Mouse (Mus musculus): ENCODE data around the gene Krt35. TPM values are rescaled to one million over a fixed set of nuclear protein-coding genes. Genes with fewer than 3 reads are reported as not detected.

Gene Krt35
- 0.19 and 0.25 TPM in 2 replicates for polyA plus RNA-seq (2015; fragmentation: Nextera tagmentation; extraction: Ambion mirVana)

DNA sequence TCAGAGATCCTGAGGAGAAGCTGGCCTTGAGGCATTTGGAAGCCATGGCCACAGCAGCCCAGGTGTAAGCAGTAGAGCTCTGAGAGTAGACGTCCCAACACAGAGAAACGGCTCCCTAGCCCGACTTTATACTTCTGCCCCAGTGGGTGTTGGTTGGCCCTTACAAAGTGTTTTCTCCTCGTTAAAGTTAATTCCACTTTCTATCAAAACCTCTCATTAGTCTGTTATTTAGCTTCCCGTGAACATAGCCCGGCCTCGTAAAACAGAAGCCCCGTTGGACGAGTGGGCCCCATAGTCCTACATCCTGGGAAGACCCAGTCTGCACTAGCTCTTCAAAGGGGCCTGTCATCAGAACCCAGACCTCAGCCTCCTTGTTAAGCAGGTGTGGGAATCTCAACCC is at the start of gene Krt35:
Gene Krt35 (minus strand): TSS at position 101 of the 400 bp plus-strand sequence.

DNA sequence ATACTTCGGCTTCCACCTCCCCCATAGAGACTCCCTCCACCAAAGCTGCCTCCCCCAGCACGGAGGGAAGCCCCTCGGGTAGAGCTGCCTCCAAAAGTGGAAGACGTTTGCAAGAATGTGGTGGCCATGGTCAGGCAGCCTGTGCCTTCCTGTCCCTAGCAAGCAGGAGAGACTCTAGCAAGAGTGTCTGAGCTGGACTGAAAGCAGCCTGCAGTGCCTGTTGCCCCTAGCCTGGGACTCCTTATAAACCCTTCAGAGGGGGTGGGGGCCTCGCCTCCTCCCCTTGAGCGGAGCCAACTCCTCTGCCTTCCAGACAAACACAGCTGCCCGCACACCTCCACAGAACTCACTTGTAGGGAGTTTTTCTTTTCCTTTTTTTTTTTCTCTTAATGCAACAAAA is 39.7 kb upstream of the Krt35 start, which contains the start of gene Krt15:
Gene Krt15 (minus strand): TSS at position 198 of the 400 bp plus-strand sequence.

DNA sequence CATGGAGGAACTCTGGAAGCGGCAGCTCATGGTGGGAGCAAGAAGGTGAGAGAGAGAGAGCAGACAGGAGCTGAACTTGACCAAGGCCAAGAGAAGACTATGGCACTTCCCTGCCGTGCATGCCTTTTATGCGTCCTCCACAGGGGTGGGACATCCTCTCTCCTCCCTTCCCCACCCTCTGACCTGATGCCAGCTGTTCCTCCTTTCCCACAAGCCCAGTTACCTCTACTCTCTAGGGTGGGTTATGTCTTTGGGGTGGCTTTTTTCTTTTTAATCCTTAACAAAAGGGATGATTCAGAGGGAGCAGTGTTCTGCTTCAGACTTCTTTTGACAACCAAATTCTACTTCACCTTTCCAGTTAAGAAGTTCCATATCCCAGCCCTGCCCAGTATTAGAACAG is 25.4 kb upstream of the Krt35 start, which contains the start of gene Krt13:
Gene Krt13 (minus strand): TSS at position 101 of the 400 bp plus-strand sequence.

DNA sequence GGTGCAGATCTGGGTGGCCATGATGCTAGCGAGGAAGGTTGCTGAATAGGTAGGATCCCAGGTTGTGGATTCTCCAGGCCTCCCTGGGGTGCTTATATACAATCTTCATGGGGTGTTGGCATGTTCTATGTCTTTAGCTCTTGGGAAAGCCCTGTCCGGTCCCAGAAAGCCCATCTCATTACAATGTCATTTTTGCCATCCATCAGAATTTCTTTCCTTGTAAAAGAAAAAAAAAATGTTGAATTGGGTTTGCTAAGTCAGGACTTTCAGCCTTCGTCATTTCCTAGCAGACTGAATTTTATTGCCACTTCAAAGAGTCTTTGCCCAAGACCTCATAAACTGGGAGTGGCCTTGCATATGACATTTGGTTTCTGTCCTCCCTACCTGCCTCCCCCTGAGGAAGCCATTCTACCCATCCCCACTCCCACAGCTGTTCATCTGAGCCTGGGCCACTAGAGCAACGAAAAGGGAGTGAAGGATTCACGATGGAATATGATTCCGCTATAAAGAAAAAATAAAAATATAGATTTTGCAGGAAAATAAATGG is 9.6 kb upstream of the Krt35 start, which contains the start of gene Krt36:
Gene Krt36 (minus strand): TSS at position 51 of the 547 bp plus-strand sequence.

DNA sequence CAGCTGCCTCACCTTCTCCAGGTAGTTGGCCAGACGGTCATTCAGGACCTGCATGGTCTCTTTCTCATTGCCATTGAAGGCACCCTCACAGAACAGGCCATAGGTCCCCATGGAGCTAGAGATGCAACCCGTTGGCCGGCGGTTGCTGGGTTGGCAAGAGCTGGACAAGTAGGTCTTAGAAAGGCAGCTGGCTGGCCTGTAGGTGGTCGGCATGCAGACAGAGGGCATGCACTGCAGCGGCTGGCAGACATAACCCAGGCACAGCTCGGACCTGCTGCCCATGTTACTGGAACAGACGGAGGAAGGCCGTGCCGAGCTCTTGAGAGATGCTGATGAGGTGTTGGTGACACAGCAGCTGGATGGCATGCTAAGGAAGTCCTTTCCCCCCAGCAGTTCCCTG is 8.2 kb downstream of the Krt35 start, which contains the start of gene Krt32:
Gene Krt32 (minus strand): TSS at position 366 of the 400 bp plus-strand sequence.

DNA sequence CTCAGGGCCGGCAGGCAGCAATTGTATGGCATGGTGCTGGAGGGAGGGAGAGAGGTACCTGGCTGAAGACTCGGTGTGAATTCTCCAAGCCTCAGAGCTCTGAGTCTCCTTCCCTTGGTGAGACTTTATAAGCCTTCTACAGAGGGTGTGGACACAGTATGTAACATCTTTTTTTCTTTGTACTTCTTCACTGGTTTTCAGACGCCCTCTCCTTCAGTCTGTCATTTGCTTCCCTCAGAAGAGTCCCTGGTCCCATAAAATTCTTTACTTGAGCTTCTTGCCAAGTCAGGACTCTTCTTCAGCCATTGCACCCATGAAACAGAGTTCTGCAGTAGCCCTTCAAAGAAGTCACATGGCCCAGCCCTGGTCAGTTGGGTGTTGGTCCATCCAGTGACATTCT is 45.6 kb downstream of the Krt35 start, which contains the start of gene Krt31:
Gene Krt31 (minus strand): TSS at position 101 of the 400 bp plus-strand sequence.

Other genes with a start within 250 kb of the Krt35 start
- gene Krtap4-16, start 244.6 kb downstream of the Krt35 start, polyA plus RNA-seq (2015; fragmentation: Nextera tagmentation; extraction: Ambion mirVana) = not detected in 2 replicates
- gene Gm11568, start 238.3 kb downstream of the Krt35 start, polyA plus RNA-seq (2015; fragmentation: Nextera tagmentation; extraction: Ambion mirVana) = not detected in 2 replicates
- gene Gm11559, start 231.8 kb downstream of the Krt35 start, polyA plus RNA-seq (2015; fragmentation: Nextera tagmentation; extraction: Ambion mirVana) = not detected in 2 replicates
- not detected in 2 replicates for gene Krtap9-1, start 222.9 kb downstream of the Krt35 start, polyA plus RNA-seq (2015; fragmentation: Nextera tagmentation; extraction: Ambion mirVana)
- gene Gm11567, start 217.1 kb downstream of the Krt35 start, polyA plus RNA-seq (2015; fragmentation: Nextera tagmentation; extraction: Ambion mirVana) = not detected in 2 replicates
- gene Krtap31-1, start 188.3 kb downstream of the Krt35 start, polyA plus RNA-seq (2015; fragmentation: Nextera tagmentation; extraction: Ambion mirVana) = not detected in 2 replicates
- not detected in 2 replicates for gene Gm11565, start 181.5 kb downstream of the Krt35 start, polyA plus RNA-seq (2015; fragmentation: Nextera tagmentation; extraction: Ambion mirVana)
- gene Krtap31-2, start 159.9 kb downstream of the Krt35 start, polyA plus RNA-seq (2015; fragmentation: Nextera tagmentation; extraction: Ambion mirVana) = not detected in 2 replicates
- not detected in 2 replicates for gene Krtap9-5, start 147.8 kb downstream of the Krt35 start, polyA plus RNA-seq (2015; fragmentation: Nextera tagmentation; extraction: Ambion mirVana)
- not detected in 2 replicates for gene Krtap29-1, start 117.2 kb downstream of the Krt35 start, polyA plus RNA-seq (2015; fragmentation: Nextera tagmentation; extraction: Ambion mirVana)
- 0.15 TPM in 2 replicates for gene Krtap16-1, start 109.6 kb downstream of the Krt35 start, polyA plus RNA-seq (2015; fragmentation: Nextera tagmentation; extraction: Ambion mirVana)
- 3.1 and 3.3 TPM in 2 replicates for gene Krtap17-1, start 102.2 kb downstream of the Krt35 start, polyA plus RNA-seq (2015; fragmentation: Nextera tagmentation; extraction: Ambion mirVana)
- gene Krt33a, start 80.0 kb downstream of the Krt35 start, polyA plus RNA-seq (2015; fragmentation: Nextera tagmentation; extraction: Ambion mirVana) = not detected in 2 replicates
- gene Krt33b, start 66.4 kb downstream of the Krt35 start, polyA plus RNA-seq (2015; fragmentation: Nextera tagmentation; extraction: Ambion mirVana) = 0.14 and 0.22 TPM in 2 replicates
- 0.09 TPM in 1 of 2 replicates, not detected in the other for gene Krt34, start 54.7 kb downstream of the Krt35 start, polyA plus RNA-seq (2015; fragmentation: Nextera tagmentation; extraction: Ambion mirVana)
- not detected in 2 replicates for gene Krt31, start 45.7 kb downstream of the Krt35 start, polyA plus RNA-seq (2015; fragmentation: Nextera tagmentation; extraction: Ambion mirVana)
- not detected in 2 replicates for gene Krt32, start 8.0 kb downstream of the Krt35 start, polyA plus RNA-seq (2015; fragmentation: Nextera tagmentation; extraction: Ambion mirVana)
- 0.09 TPM in 1 of 2 replicates, not detected in the other for gene Krt36, start 9.4 kb upstream of the Krt35 start, polyA plus RNA-seq (2015; fragmentation: Nextera tagmentation; extraction: Ambion mirVana)
- 0.18 and 0.27 TPM in 2 replicates for gene Krt13, start 25.3 kb upstream of the Krt35 start, polyA plus RNA-seq (2015; fragmentation: Nextera tagmentation; extraction: Ambion mirVana)
- 0.13 and 0.25 TPM in 2 replicates for gene Krt15, start 39.7 kb upstream of the Krt35 start, polyA plus RNA-seq (2015; fragmentation: Nextera tagmentation; extraction: Ambion mirVana)
- gene Krt19, start 52.4 kb upstream of the Krt35 start, polyA plus RNA-seq (2015; fragmentation: Nextera tagmentation; extraction: Ambion mirVana) = 5.0 and 6.1 TPM in 2 replicates
- 0.09 and 0.15 TPM in 2 replicates for gene Krt9, start 97.0 kb upstream of the Krt35 start, polyA plus RNA-seq (2015; fragmentation: Nextera tagmentation; extraction: Ambion mirVana)
- gene Krt14, start 111.3 kb upstream of the Krt35 start, polyA plus RNA-seq (2015; fragmentation: Nextera tagmentation; extraction: Ambion mirVana) = 0.54 and 0.75 TPM in 2 replicates
- gene Krt16, start 152.7 kb upstream of the Krt35 start, polyA plus RNA-seq (2015; fragmentation: Nextera tagmentation; extraction: Ambion mirVana) = not detected in 2 replicates
- 1.7 and 3.1 TPM in 2 replicates for gene Krt17, start 164.8 kb upstream of the Krt35 start, polyA plus RNA-seq (2015; fragmentation: Nextera tagmentation; extraction: Ambion mirVana)
- 0.17 and 0.25 TPM in 2 replicates for gene Krt42, start 173.6 kb upstream of the Krt35 start, polyA plus RNA-seq (2015; fragmentation: Nextera tagmentation; extraction: Ambion mirVana)
- gene Eif1, start 223.6 kb upstream of the Krt35 start, polyA plus RNA-seq (2015; fragmentation: Nextera tagmentation; extraction: Ambion mirVana) = 1,292 and 1,377 TPM in 2 replicates
- 0.59 TPM in 1 of 2 replicates, not detected in the other for gene Gast, start 238.2 kb upstream of the Krt35 start, polyA plus RNA-seq (2015; fragmentation: Nextera tagmentation; extraction: Ambion mirVana)